Mouse (Mus musculus): ENCODE measurements at regions not wholly inside any gene's neighbourhood (a gene's known extent, or its start where the extent isn't known, plus 50 kb on each side); places are given as distances from the start of the nearest gene placed in this dataset.
A peak's percentile ranks its signal among the peaks of the same experiment; 100 is the strongest.

DNA sequence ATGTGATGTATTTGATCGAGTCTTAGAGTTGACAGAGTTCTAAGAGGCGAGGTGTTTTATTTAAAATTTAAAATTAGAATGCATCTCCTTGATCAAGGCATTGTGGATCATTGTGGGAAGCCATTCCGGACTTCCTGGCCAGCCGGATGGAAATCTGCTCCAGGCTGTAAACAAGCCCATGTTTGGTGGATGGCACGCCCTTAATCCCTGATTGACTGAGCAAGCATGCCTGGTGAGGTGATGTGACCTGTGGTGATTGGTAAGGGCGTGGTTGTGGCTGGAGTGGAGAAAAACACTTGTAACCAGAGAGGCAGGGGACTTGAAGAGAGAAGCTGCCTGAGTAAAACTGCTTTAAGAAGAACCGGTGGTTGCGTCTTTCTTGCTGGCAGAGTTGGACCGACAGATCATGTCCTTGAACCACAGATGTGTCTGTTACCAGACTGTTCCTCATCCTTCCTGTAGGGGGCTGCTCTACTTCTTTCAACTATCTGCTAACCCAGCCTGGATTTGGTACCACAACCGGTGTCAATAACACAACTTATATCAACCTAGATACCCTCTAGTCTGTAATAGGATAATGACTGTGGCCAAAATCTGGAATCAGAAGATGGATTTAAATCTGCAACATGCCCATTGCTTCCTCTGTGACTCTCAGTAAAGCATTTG is 164.4 kb downstream of the Ifng start:
- TF ChIP-seq EP300 (IDR thresholded peaks at IDR 0.05; ENCODE audit: low read depth) (no peak), CTCF (IDR thresholded peaks at IDR 0.05; ENCODE audit: low read depth) (peak; percentile 22; the same call in 1 of the 2 replicates)

Measured in liver, embryonic 14.5 days (tissue).